In genomic region chr11:51916033-51916929, GRCm38 (mm10) we compare ENCODE assay signal across 8 mouse cellular contexts. TPM values are rescaled to one million over a fixed set of nuclear protein-coding genes. Genes with fewer than 3 reads are reported as not detected.
DNase-seq lines count a peak whose midpoint lies in the region; ATAC-seq and TF ChIP-seq lines count a peak whose summit lies in the region.

No protein-coding gene starts in this region.

- no peaks in the 10 kb centered on the region for H3K27me3 ChIP-seq in forebrain, embryonic 11.5 days (ENCODE audit: control insufficient read depth, insufficient read depth, low read length)
- no peaks in the 10 kb centered on the region for H3K27me3 ChIP-seq in heart, embryonic 16.5 days (ENCODE audit: control insufficient read depth, insufficient read depth, low read length)
- no peaks in the 10 kb centered on the region for H3K27me3 ChIP-seq in liver, embryonic 14.5 days (ENCODE audit: control insufficient read depth, insufficient read depth, low read length)
- no peaks in the 10 kb centered on the region for H3K27me3 ChIP-seq in neural tube, embryonic 11.5 days (ENCODE audit: control insufficient read depth, insufficient read depth, low read length)

- no peaks in the 10 kb centered on the region for H3K36me3 ChIP-seq in forebrain, embryonic 11.5 days (ENCODE audit: control insufficient read depth, insufficient read depth, low read length)
- no peaks in the 10 kb centered on the region for H3K36me3 ChIP-seq in heart, embryonic 16.5 days (ENCODE audit: control insufficient read depth, insufficient read depth)
- H3K36me3 ChIP-seq in liver, embryonic 14.5 days (replicated peaks; ENCODE audit: control insufficient read depth, insufficient read depth, low read depth), result no peaks in the 10 kb centered on the region
- no peaks in the 10 kb centered on the region for H3K36me3 ChIP-seq in neural tube, embryonic 11.5 days (ENCODE audit: control insufficient read depth, insufficient read depth, low read length)

- peak overlapping the region; percentile 48 for H3K9ac ChIP-seq in forebrain, embryonic 11.5 days (ENCODE audit: low read length)
- H3K9ac ChIP-seq in heart, embryonic 16.5 days (ENCODE audit: low read length), result peak overlapping the region; percentile 63
- H3K9ac ChIP-seq in liver, embryonic 14.5 days (replicated peaks), result no peak overlapping the region
- peak overlapping the region; percentile 44 for H3K9ac ChIP-seq in neural tube, embryonic 11.5 days (ENCODE audit: low read length)

- peak; percentile 54 to 57 for DNase-seq in B cell, adult 2 months
- DNase-seq in adrenal gland, postnatal 4 days (ENCODE audit: low spot score in 2 of 2), result peak; percentile 50 to 78
- DNase-seq in forebrain, embryonic 11.5 days (ENCODE audit: low spot score), result peak; percentile 74
- DNase-seq in kidney, postnatal 36 days, result peak; percentile 98 to 99
- no peak for DNase-seq in liver, embryonic 14.5 days (ENCODE audit: low read depth in 3 of 3, low spot score in 3 of 3)
- DNase-seq in neural tube, embryonic 11.5 days (ENCODE audit: low spot score), result peak; percentile 52
- peak; percentile 73 for DNase-seq in telencephalon, adult 2 months (ENCODE audit: low read depth, low spot score)

- H3K4me1 ChIP-seq in forebrain, embryonic 11.5 days (replicated peaks; ENCODE audit: control insufficient read depth, insufficient read depth, low read length), result peaks cover 7% of the 10 kb centered on the region
- peaks cover 20% of the 10 kb centered on the region for H3K4me1 ChIP-seq in heart, embryonic 16.5 days (ENCODE audit: control insufficient read depth, insufficient read depth, low read length)
- peaks cover 2 to 4% of the 10 kb centered on the region in 2 experiments; a peak in 2 of 4 replicates for H3K4me1 ChIP-seq in liver, embryonic 14.5 days (replicated peaks; ENCODE audit: control insufficient read depth in 2 of 2, insufficient read depth in 2 of 2, low read length in 1 of 2)
- H3K4me1 ChIP-seq in neural tube, embryonic 11.5 days (ENCODE audit: control insufficient read depth, insufficient read depth, low read length), result peaks cover 6% of the 10 kb centered on the region

- no peaks in the 10 kb centered on the region for H3K9me3 ChIP-seq in forebrain, embryonic 11.5 days (ENCODE audit: control insufficient read depth, low read length)
- no peaks in the 10 kb centered on the region for H3K9me3 ChIP-seq in heart, embryonic 16.5 days (replicated peaks; ENCODE audit: control insufficient read depth, low read length)
- no peaks in the 10 kb centered on the region for H3K9me3 ChIP-seq in liver, embryonic 14.5 days (ENCODE audit: control insufficient read depth, low read length)
- H3K9me3 ChIP-seq in neural tube, embryonic 11.5 days (ENCODE audit: control insufficient read depth, low read length), result no peaks in the 10 kb centered on the region

- TF ChIP-seq EP300 in liver, embryonic 14.5 days (IDR thresholded peaks at IDR 0.05; ENCODE audit: low read depth), result no peak

- no peak for TF ChIP-seq CTCF in liver, embryonic 14.5 days (IDR thresholded peaks at IDR 0.05; ENCODE audit: low read depth)

- peak; percentile 36; the same call in 1 of the 2 replicates for ATAC-seq in forebrain, embryonic 11.5 days (replicated peaks; ENCODE audit: low FRiP score)
- ATAC-seq in heart, embryonic 16.5 days (replicated peaks; ENCODE audit: extremely low read depth, insufficient read depth, low FRiP score), result peak; percentile 91
- ATAC-seq in liver, embryonic 14.5 days (ENCODE audit: insufficient read depth), result peak; percentile 68
- ATAC-seq in neural tube, embryonic 11.5 days (ENCODE audit: insufficient read depth, low FRiP score, low TSS enrichment), result no peak

- WGBS in forebrain, embryonic 11.5 days, result 1% methylated on average over 29 of the region's 29 CpGs
- 1% methylated on average over 29 of the region's 29 CpGs for WGBS in heart, embryonic 16.5 days
- 3% methylated on average over 29 of the region's 29 CpGs for WGBS in liver, embryonic 14.5 days (ENCODE audit: insufficient replicate concordance)
- 1% methylated on average over 29 of the region's 29 CpGs for WGBS in neural tube, embryonic 11.5 days

- H3K4me3 ChIP-seq in forebrain, embryonic 11.5 days (ENCODE audit: low read depth, low read length), result peak overlapping the region; percentile 24
- H3K4me3 ChIP-seq in heart, embryonic 16.5 days (ENCODE audit: low read length), result peak overlapping the region; percentile 49
- peak overlapping the region; percentile 23 to 32 for H3K4me3 ChIP-seq in liver, embryonic 14.5 days (ENCODE audit: insufficient read depth in 1 of 2, low read depth in 2 of 2, low read length in 2 of 2)
- 0 out of 2 replicates have a peak overlapping the region, but pooled peaks have one; percentile 12 for H3K4me3 ChIP-seq in neural tube, embryonic 11.5 days (ENCODE audit: low read depth, low read length)

- no peak overlapping the region for H3K27ac ChIP-seq in forebrain, embryonic 11.5 days (ENCODE audit: low read depth, low read length)
- H3K27ac ChIP-seq in heart, embryonic 16.5 days (ENCODE audit: low read length), result peak overlapping the region; percentile 96
- H3K27ac ChIP-seq in liver, embryonic 14.5 days, result no peak overlapping the region
- no peak overlapping the region for H3K27ac ChIP-seq in neural tube, embryonic 11.5 days (ENCODE audit: low read depth, low read length)

- H3K4me2 ChIP-seq in forebrain, embryonic 11.5 days (ENCODE audit: low read depth, low read length, severe bottlenecking), result peak overlapping the region; percentile 40
- H3K4me2 ChIP-seq in heart, embryonic 16.5 days (ENCODE audit: low read depth, low read length), result peak overlapping the region; percentile 83
- H3K4me2 ChIP-seq in liver, embryonic 14.5 days (ENCODE audit: low read depth), result peak overlapping the region; percentile 53
- H3K4me2 ChIP-seq in neural tube, embryonic 11.5 days (ENCODE audit: low read depth), result peak overlapping the region; percentile 39

RNA-seq across cellular contexts. Expression of gene Cdkn2aipnl, which starts 51.2 kb away (rescaled TPM):
- 10 to 100 TPM; 33.1 to 34.3 TPM for total RNA-seq in adrenal gland, postnatal 4 days (2021)
- 130 and 142 TPM in 2 replicates for polyA plus RNA-seq in forebrain, embryonic 11.5 days (2014; fragmentation: Nextera tagmentation; extraction: Ambion mirVana)
- 73.0 and 81.1 TPM in 2 replicates for polyA plus RNA-seq in heart, embryonic 16.5 days (2015; fragmentation: Nextera tagmentation; extraction: Ambion mirVana)
- polyA plus RNA-seq in liver, embryonic 14.5 days (2012; rRNA removed), result 19.0 and 20.4 TPM in 2 replicates
- polyA plus RNA-seq in liver, embryonic 14.5 days (2014; fragmentation: Nextera tagmentation; extraction: Ambion mirVana), result 53.5 and 55.5 TPM in 2 replicates
- 127 and 139 TPM in 2 replicates for polyA plus RNA-seq in neural tube, embryonic 11.5 days (2014; fragmentation: Nextera tagmentation; extraction: Ambion mirVana)

RNA-seq across cellular contexts. Expression of gene Jade2, which starts 58.8 kb away (rescaled TPM):
- 10 to 100 TPM; 16.0 to 16.2 TPM for total RNA-seq in adrenal gland, postnatal 4 days (2021)
- 0.29 and 0.55 TPM in 2 replicates for polyA plus RNA-seq in forebrain, embryonic 11.5 days (2014; fragmentation: Nextera tagmentation; extraction: Ambion mirVana)
- 1.4 and 1.6 TPM in 2 replicates for polyA plus RNA-seq in heart, embryonic 16.5 days (2015; fragmentation: Nextera tagmentation; extraction: Ambion mirVana)
- 0.63 and 0.77 TPM in 2 replicates for polyA plus RNA-seq in liver, embryonic 14.5 days (2012; rRNA removed)
- 0.42 and 0.46 TPM in 2 replicates for polyA plus RNA-seq in liver, embryonic 14.5 days (2014; fragmentation: Nextera tagmentation; extraction: Ambion mirVana)
- polyA plus RNA-seq in neural tube, embryonic 11.5 days (2014; fragmentation: Nextera tagmentation; extraction: Ambion mirVana), result 0.07 and 0.16 TPM in 2 replicates

Comparison
In these comparisons a context has a peak if more than half of its experiments do, and no peak if none do; other contexts are left out.
1. DNase-seq: peak in B cell, adult 2 months (2 of 2), adrenal gland, postnatal 4 days (2 of 2), forebrain, embryonic 11.5 days (single experiment), kidney, postnatal 36 days (2 of 2), neural tube, embryonic 11.5 days (single experiment) and telencephalon, adult 2 months (single experiment); none in liver, embryonic 14.5 days (0 of 3).
2. Peak in every context shown above with its lines, with median percentiles within 50 percentile points of each other: H3K4me2 ChIP-seq and H3K4me3 ChIP-seq.